Mouse (Mus musculus): Measurements from ENCODE around the gene Ecsit.
A peak's percentile ranks its signal among the peaks of the same experiment; 100 is the strongest.
"Not testable (repeated sequence)": the region's sequence is repeated elsewhere in the genome, so short reads cannot be mapped to it uniquely, and the experiment has no call there.

The Ecsit gene

GRCm38 (mm10) chr9:22089986-22090385 is 4.7 kb upstream of the Ecsit start:
- no peak for DNase-seq (ENCODE audit: low spot score)

GRCm38 (mm10) chr9:22089281-22089680 is 4.0 kb upstream of the Ecsit start:
- no peak for DNase-seq (ENCODE audit: low spot score)

GRCm38 (mm10) chr9:22087034-22087618 is 1.9 kb upstream of the Ecsit start:
- DNase-seq (ENCODE audit: low spot score) = no peak

- DNase-seq (ENCODE audit: low spot score) = no peak
Measured at GRCm38 (mm10) chr9:22086012-22086411, 774 bp upstream of the Ecsit start.

- DNase-seq (ENCODE audit: low spot score) = no peak
Measured at GRCm38 (mm10) chr9:22084667-22085021, 594 bp downstream of the Ecsit start.

- no peak for DNase-seq (ENCODE audit: low spot score)
Measured at GRCm38 (mm10) chr9:22076223-22076622, 9.0 kb downstream of the Ecsit start.

GRCm38 (mm10) chr9:22075778-22076177 is 9.5 kb downstream of the Ecsit start:
- DNase-seq (ENCODE audit: low spot score) = not testable (repeated sequence)

GRCm38 (mm10) chr9:22072276-22072675 is 13.0 kb downstream of the Ecsit start:
- DNase-seq (ENCODE audit: low spot score) = no peak

GRCm38 (mm10) chr9:22070791-22071573 is 14.3 kb downstream of the Ecsit start, which contains the start of the genes Gm49318 and Zfp653:
Gene Gm49318 (minus strand): TSS chr9:22071259.
Gene Zfp653 (minus strand): TSS chr9:22071376.
- peak; percentile 99 for DNase-seq (ENCODE audit: low spot score)

- no peak for DNase-seq (ENCODE audit: low spot score)
Measured at GRCm38 (mm10) chr9:22069881-22070553, 15.2 kb downstream of the Ecsit start.

GRCm38 (mm10) chr9:22067195-22067594 is 18.0 kb downstream of the Ecsit start:
- DNase-seq (ENCODE audit: low spot score) = no peak

- DNase-seq (ENCODE audit: low spot score) = peak; percentile 70
Measured at GRCm38 (mm10) chr9:22066433-22066832, 18.8 kb downstream of the Ecsit start.

- no peak for DNase-seq (ENCODE audit: low spot score)
Measured at GRCm38 (mm10) chr9:22065642-22066041, 19.6 kb downstream of the Ecsit start.

GRCm38 (mm10) chr9:22064341-22064740 is 20.9 kb downstream of the Ecsit start:
- DNase-seq (ENCODE audit: low spot score) = no peak

GRCm38 (mm10) chr9:22061339-22061738 is 23.9 kb downstream of the Ecsit start:
- DNase-seq (ENCODE audit: low spot score) = no peak

- DNase-seq (ENCODE audit: low spot score) = no peak
Measured at GRCm38 (mm10) chr9:22058011-22058424, 27.2 kb downstream of the Ecsit start.

GRCm38 (mm10) chr9:22057031-22057517 is 28.2 kb downstream of the Ecsit start:
- no peak for DNase-seq (ENCODE audit: low spot score)

GRCm38 (mm10) chr9:22056303-22056910 is 28.8 kb downstream of the Ecsit start:
- DNase-seq (ENCODE audit: low spot score) = no peak

- no peak for DNase-seq (ENCODE audit: low spot score)
Measured at GRCm38 (mm10) chr9:22055713-22056112, 29.5 kb downstream of the Ecsit start.

- DNase-seq (ENCODE audit: low spot score) = peak; percentile 85
Measured at GRCm38 (mm10) chr9:22054411-22055076, 30.7 kb downstream of the Ecsit start.

GRCm38 (mm10) chr9:22053657-22054056 is 31.6 kb downstream of the Ecsit start:
- DNase-seq (ENCODE audit: low spot score) = no peak

- peak; percentile 80 for DNase-seq (ENCODE audit: low spot score)
Measured at GRCm38 (mm10) chr9:22051958-22052254, 33.3 kb downstream of the Ecsit start, which contains the start of gene Elavl3. Gene Elavl3 (minus strand): TSS chr9:22052023.

Measured in retina, embryonic 14.5 days (tissue).